Mouse (Mus musculus): Measurements from ENCODE around the gene Slc39a11. TPM values are rescaled to one million over a fixed set of nuclear protein-coding genes. Genes with fewer than 3 reads are reported as not detected.
A peak's percentile ranks its signal among the peaks of the same experiment; 100 is the strongest.

Gene Slc39a11
- polyA plus RNA-seq, 2 experiments = 5.1 to 10.2 TPM

GRCm38 (mm10) chr11:113677378-113677777 lies 27.5 kb upstream of the Slc39a11 start:
- Histone ChIP-seq H3K9me3 (ENCODE audit: control insufficient read depth, low read length) (no peaks in the 10 kb centered on the region), H3K9ac (replicated peaks) (no peak overlapping the region), H3K27me3 (ENCODE audit: control insufficient read depth, insufficient read depth, low read length) (no peaks in the 10 kb centered on the region), H3K27ac (no peak overlapping the region), H3K4me2 (ENCODE audit: low read depth) (no peak overlapping the region), H3K4me3 (ENCODE audit: insufficient read depth in 1 of 2, low read depth in 2 of 2, low read length in 2 of 2) (no peak overlapping the region), H3K4me1 (replicated peaks; ENCODE audit: control insufficient read depth in 2 of 2, insufficient read depth in 2 of 2, low read length in 1 of 2) (peaks cover 25 to 30% of the 10 kb centered on the region in 2 experiments), H3K36me3 (replicated peaks; ENCODE audit: control insufficient read depth, insufficient read depth, low read depth) (peaks cover 53% of the 10 kb centered on the region)
- DNase-seq (ENCODE audit: low read depth in 3 of 3, low spot score in 3 of 3) (no peak), ATAC-seq (ENCODE audit: insufficient read depth) (no peak)
- TF ChIP-seq EP300 (IDR thresholded peaks at IDR 0.05; ENCODE audit: low read depth) (no peak), CTCF (IDR thresholded peaks at IDR 0.05; ENCODE audit: low read depth) (no peak)
- 98% methylated on average over 2 of the region's 2 CpGs for WGBS (ENCODE audit: insufficient replicate concordance)

DNA sequence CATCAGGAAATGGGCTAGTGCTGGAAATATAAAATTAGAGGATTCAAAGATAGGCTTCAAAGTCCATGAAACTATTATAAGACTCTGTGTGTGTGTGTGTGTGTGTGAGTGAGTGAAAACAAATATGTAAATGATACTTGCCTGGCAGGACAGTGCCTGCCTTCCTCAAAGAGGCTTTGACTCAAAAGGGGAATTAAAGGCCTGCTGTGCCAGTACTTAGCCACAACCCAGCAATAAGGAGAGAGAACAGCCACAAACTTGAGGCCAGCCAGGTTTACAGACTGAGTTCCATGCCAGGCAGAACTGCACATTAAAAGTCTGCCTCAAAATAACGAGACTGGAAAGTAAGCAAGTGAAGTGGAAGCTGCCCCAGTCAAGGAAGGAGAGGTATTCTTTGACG lies 27.0 kb upstream of the Slc39a11 start:
- WGBS (ENCODE audit: insufficient replicate concordance) = 92% methylated on average over 2 of the region's 2 CpGs
- Histone ChIP-seq H3K4me3 (ENCODE audit: insufficient read depth in 1 of 2, low read depth in 2 of 2, low read length in 2 of 2) (no peak overlapping the region), H3K27ac (no peak overlapping the region), H3K36me3 (replicated peaks; ENCODE audit: control insufficient read depth, insufficient read depth, low read depth) (peaks cover 58% of the 10 kb centered on the region), H3K4me1 (replicated peaks; ENCODE audit: control insufficient read depth in 2 of 2, insufficient read depth in 2 of 2, low read length in 1 of 2) (peaks cover 23 to 30% of the 10 kb centered on the region in 2 experiments), H3K9me3 (ENCODE audit: control insufficient read depth, low read length) (no peaks in the 10 kb centered on the region), H3K9ac (replicated peaks) (no peak overlapping the region), H3K4me2 (ENCODE audit: low read depth) (no peak overlapping the region), H3K27me3 (ENCODE audit: control insufficient read depth, insufficient read depth, low read length) (no peaks in the 10 kb centered on the region)
- DNase-seq (ENCODE audit: low read depth in 3 of 3, low spot score in 3 of 3) = no peak
- no peak for TF ChIP-seq EP300 (IDR thresholded peaks at IDR 0.05; ENCODE audit: low read depth)
- TF ChIP-seq CTCF (IDR thresholded peaks at IDR 0.05; ENCODE audit: low read depth) = no peak
- no peak for ATAC-seq (ENCODE audit: insufficient read depth)

- H3K9me3 ChIP-seq (ENCODE audit: control insufficient read depth, low read length) = no peaks in the 10 kb centered on the region
- no peak overlapping the region for H3K4me3 ChIP-seq (ENCODE audit: insufficient read depth in 1 of 2, low read depth in 2 of 2, low read length in 2 of 2)
- TF ChIP-seq EP300 (IDR thresholded peaks at IDR 0.05; ENCODE audit: low read depth) (no peak), CTCF (IDR thresholded peaks at IDR 0.05; ENCODE audit: low read depth) (no peak)
- H3K9ac ChIP-seq (replicated peaks) = no peak overlapping the region
- peaks cover 74% of the 10 kb centered on the region for H3K36me3 ChIP-seq (replicated peaks; ENCODE audit: control insufficient read depth, insufficient read depth, low read depth)
- H3K27ac ChIP-seq = no peak overlapping the region
- H3K4me1 ChIP-seq (replicated peaks; ENCODE audit: control insufficient read depth in 2 of 2, insufficient read depth in 2 of 2, low read length in 1 of 2) = peaks cover 4 to 17% of the 10 kb centered on the region in 2 experiments
- 87% methylated on average over 5 of the region's 5 CpGs for WGBS (ENCODE audit: insufficient replicate concordance)
- no peak for DNase-seq (ENCODE audit: low read depth in 3 of 3, low spot score in 3 of 3)
- H3K27me3 ChIP-seq (ENCODE audit: control insufficient read depth, insufficient read depth, low read length) = no peaks in the 10 kb centered on the region
- ATAC-seq (ENCODE audit: insufficient read depth) = no peak
- no peak overlapping the region for H3K4me2 ChIP-seq (ENCODE audit: low read depth)
Observed at GRCm38 (mm10) chr11:113674595-113674994, 24.7 kb upstream of the Slc39a11 start.

DNA sequence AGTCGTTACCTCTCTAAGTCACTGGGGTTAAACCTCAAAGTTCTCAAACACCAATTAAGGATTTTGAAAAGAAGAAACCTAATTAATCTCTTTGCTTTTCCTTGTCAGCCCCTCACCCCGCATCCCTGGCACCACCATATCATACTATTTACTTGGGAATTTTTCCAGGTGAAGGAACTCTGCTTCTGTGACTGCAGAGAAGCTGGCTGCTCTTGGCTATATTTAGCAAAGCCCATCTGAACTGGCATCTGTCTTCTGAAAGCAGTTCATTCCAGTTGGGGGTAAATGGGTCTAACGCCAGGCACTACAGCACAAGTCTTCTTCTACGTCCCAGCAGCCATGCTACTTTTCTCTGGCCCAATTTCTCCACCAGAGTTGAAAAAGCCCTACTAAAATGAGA lies 23.7 kb upstream of the Slc39a11 start:
- no peak for ATAC-seq (ENCODE audit: insufficient read depth)
- peaks cover 3 to 17% of the 10 kb centered on the region in 2 experiments for H3K4me1 ChIP-seq (replicated peaks; ENCODE audit: control insufficient read depth in 2 of 2, insufficient read depth in 2 of 2, low read length in 1 of 2)

GRCm38 (mm10) chr11:113669711-113670110 lies 19.8 kb upstream of the Slc39a11 start:
- Histone ChIP-seq H3K4me3 (ENCODE audit: insufficient read depth in 1 of 2, low read depth in 2 of 2, low read length in 2 of 2) (no peak overlapping the region), H3K9me3 (ENCODE audit: control insufficient read depth, low read length) (no peaks in the 10 kb centered on the region), H3K27me3 (ENCODE audit: control insufficient read depth, insufficient read depth, low read length) (no peaks in the 10 kb centered on the region), H3K4me1 (replicated peaks; ENCODE audit: control insufficient read depth in 2 of 2, insufficient read depth in 2 of 2, low read length in 1 of 2) (peaks cover 26 to 33% of the 10 kb centered on the region in 2 experiments), H3K9ac (replicated peaks) (no peak overlapping the region), H3K27ac (no peak overlapping the region), H3K4me2 (ENCODE audit: low read depth) (no peak overlapping the region), H3K36me3 (replicated peaks; ENCODE audit: control insufficient read depth, insufficient read depth, low read depth) (peaks cover 84% of the 10 kb centered on the region)
- DNase-seq (ENCODE audit: low read depth in 3 of 3, low spot score in 3 of 3) (no peak), ATAC-seq (ENCODE audit: insufficient read depth) (peak; percentile 38)
- 30% methylated on average over 4 of the region's 4 CpGs for WGBS (ENCODE audit: insufficient replicate concordance)
- TF ChIP-seq CTCF (IDR thresholded peaks at IDR 0.05; ENCODE audit: low read depth) (no peak), EP300 (IDR thresholded peaks at IDR 0.05; ENCODE audit: low read depth) (0 out of 2 replicates have a peak, but pooled peaks have one; percentile 1)

More for the DNA sequence above, 23.7 kb upstream of the Slc39a11 start:
- TF ChIP-seq EP300 (IDR thresholded peaks at IDR 0.05; ENCODE audit: low read depth) (no peak), CTCF (IDR thresholded peaks at IDR 0.05; ENCODE audit: low read depth) (no peak)
- WGBS (ENCODE audit: insufficient replicate concordance) = 93% methylated on average over 4 of the region's 4 CpGs
- H3K27ac ChIP-seq = no peak overlapping the region
- H3K27me3 ChIP-seq (ENCODE audit: control insufficient read depth, insufficient read depth, low read length) = no peaks in the 10 kb centered on the region
- no peak overlapping the region for H3K4me2 ChIP-seq (ENCODE audit: low read depth)
- H3K36me3 ChIP-seq (replicated peaks; ENCODE audit: control insufficient read depth, insufficient read depth, low read depth) = peaks cover 84% of the 10 kb centered on the region
- H3K9me3 ChIP-seq (ENCODE audit: control insufficient read depth, low read length) = no peaks in the 10 kb centered on the region
- no peak overlapping the region for H3K9ac ChIP-seq (replicated peaks)
- H3K4me3 ChIP-seq (ENCODE audit: insufficient read depth in 1 of 2, low read depth in 2 of 2, low read length in 2 of 2) = no peak overlapping the region
- DNase-seq (ENCODE audit: low read depth in 3 of 3, low spot score in 3 of 3) = no peak
